Mouse (Mus musculus) megakaryocyte, embryonic 14.5 days (primary cell): ENCODE results near the gene Kcnip3.

Experiments used
- FLI1 ChIP-seq: IDR thresholded peaks from 2 replicates; pipeline ENCODE4 v1.6.1; 2012; ENCODE audit warnings: low read length, inconsistent platforms, mixed read lengths
- GATA1 ChIP-seq: IDR thresholded peaks from 3 replicates; pipeline ENCODE4 v1.6.1; 2012; ENCODE audit warnings: mixed read lengths, low read length, inconsistent platforms, borderline replicate concordance

GRCm38 (mm10) chr2:127523950-127524729 lies 2.2 kb upstream of the Kcnip3 start:
- no peak for TF ChIP-seq GATA1
- no peak for TF ChIP-seq FLI1
